Mouse (Mus musculus) testis, postnatal 14 days (tissue): ENCODE data around the gene Pck1.
A peak's percentile ranks its signal among the peaks of the same experiment; 100 is the strongest.

Experiments
- DNase-seq: peaks from one replicate; pipeline ENCODE4 v3.0.0; 2021; ENCODE audit warnings: low spot score

Pck1 gene

GRCm38 (mm10) chr2:173204671-173205070 is 51.8 kb downstream of the Pck1 start:
- DNase-seq, result no peak

GRCm38 (mm10) chr2:173205563-173206099 is 52.8 kb downstream of the Pck1 start:
- peak; percentile 77 for DNase-seq

GRCm38 (mm10) chr2:173207051-173207450 is 54.2 kb downstream of the Pck1 start:
- DNase-seq, result no peak
